Mouse (Mus musculus): ENCODE measurements around the gene Irf2. TPM values are rescaled to one million over a fixed set of nuclear protein-coding genes. Genes with fewer than 3 reads are reported as not detected.

The Irf2 gene
- total RNA-seq, 2 experiments from 2014 or later = 52.1 to 89.5 TPM

- ATAC-seq (replicated peaks; ENCODE audit: low FRiP score, poor library complexity, severe bottlenecking) = no peak
Observed at GRCm38 (mm10) chr8:46750566-46750965, 11.0 kb downstream of the Irf2 start.

DNA sequence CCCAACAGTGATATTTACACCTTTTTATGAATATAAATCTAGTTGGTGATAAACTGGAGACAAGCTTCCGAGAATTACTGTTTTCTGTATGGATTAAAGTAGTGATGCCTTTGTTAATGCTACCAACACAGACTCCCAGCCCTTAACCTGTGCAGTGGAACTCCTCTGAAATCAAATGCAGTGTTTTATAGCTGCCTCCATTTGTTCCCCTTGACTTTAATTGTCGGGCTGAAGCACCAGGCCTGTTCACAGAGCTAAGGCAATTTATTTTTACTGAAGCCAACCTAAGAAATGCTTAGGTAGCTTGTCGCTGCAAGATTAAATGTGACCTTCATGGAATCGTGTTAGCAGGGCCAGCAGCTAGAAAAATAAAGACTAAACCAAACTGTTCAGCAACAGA is 11.6 kb downstream of the Irf2 start:
- ATAC-seq (replicated peaks; ENCODE audit: low FRiP score, poor library complexity, severe bottlenecking) = no peak

- ATAC-seq (replicated peaks; ENCODE audit: low FRiP score, poor library complexity, severe bottlenecking) = no peak
Observed at GRCm38 (mm10) chr8:46752986-46753385, 13.5 kb downstream of the Irf2 start.

- ATAC-seq (replicated peaks; ENCODE audit: low FRiP score, poor library complexity, severe bottlenecking) = no peak
Observed at GRCm38 (mm10) chr8:46754355-46754754, 14.8 kb downstream of the Irf2 start.

DNA sequence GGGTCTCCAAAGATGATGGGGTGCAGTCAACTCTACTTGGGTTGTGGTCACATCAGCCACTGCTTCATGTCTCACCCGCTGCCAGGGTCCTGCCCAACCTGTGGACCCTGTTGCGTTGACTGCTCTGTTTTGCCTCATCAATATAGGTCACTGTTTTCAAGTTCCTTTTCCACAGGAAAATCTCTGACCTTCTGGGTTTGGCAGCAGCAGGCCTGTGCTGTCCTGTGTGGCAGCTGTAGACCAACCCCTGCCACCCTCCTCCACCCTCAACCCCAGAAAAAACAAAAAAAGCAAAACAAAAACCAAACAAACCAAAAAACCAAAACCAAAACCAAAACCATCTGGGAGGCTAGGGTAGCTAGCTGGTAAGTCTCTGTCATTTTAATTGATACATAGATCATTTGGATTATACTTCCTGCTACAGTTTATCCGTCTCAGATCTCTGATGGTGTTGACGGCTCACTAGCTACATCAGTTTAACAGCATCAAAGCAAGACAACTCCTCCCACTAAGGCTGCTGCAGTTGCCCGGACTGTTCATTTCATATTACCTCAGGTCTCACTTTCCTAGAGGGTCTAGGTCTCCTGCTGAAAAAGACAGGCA is 16.3 kb downstream of the Irf2 start:
- ATAC-seq (replicated peaks; ENCODE audit: low FRiP score, poor library complexity, severe bottlenecking) = no peak

GRCm38 (mm10) chr8:46757613-46758012 is 18.1 kb downstream of the Irf2 start:
- ATAC-seq (replicated peaks; ENCODE audit: low FRiP score, poor library complexity, severe bottlenecking) = no peak

DNA sequence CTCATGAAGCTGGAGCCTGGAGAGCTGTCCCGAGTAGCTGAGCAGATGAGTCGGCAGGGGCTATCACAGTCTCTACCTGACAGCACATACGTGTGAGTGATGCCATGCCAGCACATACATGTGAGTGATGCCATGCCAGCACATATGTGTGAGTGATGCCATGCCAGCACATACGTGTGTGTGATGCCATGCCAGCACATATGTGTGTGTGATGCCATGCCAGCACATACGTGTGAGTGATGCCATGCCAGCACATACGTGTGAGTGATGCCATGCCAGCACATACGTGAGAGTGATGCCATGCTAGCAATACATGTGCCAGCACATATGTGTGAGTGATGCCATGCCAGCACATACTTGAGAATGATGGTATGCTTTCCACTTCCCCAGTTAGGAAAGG is 18.6 kb downstream of the Irf2 start:
- ATAC-seq (replicated peaks; ENCODE audit: low FRiP score, poor library complexity, severe bottlenecking) = no peak

- ATAC-seq (replicated peaks; ENCODE audit: low FRiP score, poor library complexity, severe bottlenecking) = peak; percentile 64; the same call in 1 of the 2 replicates
Observed at GRCm38 (mm10) chr8:46758676-46759075, 19.1 kb downstream of the Irf2 start.

DNA sequence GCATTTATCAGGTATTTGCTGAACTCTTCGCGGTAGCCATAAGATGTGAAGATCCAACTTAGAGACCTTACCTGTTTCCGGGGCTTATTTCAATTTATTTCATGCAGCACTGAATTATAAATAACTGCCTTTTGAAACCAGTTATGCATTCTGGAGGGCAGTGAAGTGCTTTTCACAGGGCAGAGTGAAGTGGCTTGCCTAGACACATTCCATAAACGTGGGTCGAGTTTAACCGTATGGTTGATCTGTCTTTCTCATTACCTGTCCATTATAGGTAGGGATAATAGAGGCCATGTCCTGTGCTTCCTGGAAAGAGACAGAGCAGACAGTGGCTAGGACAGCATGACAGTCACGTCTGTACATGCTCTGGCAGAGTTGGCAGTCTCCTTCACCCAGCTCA is 20.0 kb downstream of the Irf2 start:
- no peak for ATAC-seq (replicated peaks; ENCODE audit: low FRiP score, poor library complexity, severe bottlenecking)

- no peak for ATAC-seq (replicated peaks; ENCODE audit: low FRiP score, poor library complexity, severe bottlenecking)
Observed at GRCm38 (mm10) chr8:46760701-46761100, 21.2 kb downstream of the Irf2 start.

- no peak for ATAC-seq (replicated peaks; ENCODE audit: low FRiP score, poor library complexity, severe bottlenecking)
Observed at GRCm38 (mm10) chr8:46761454-46761853, 21.9 kb downstream of the Irf2 start.

- ATAC-seq (replicated peaks; ENCODE audit: low FRiP score, poor library complexity, severe bottlenecking) = peak; percentile 40; the same call in 1 of the 2 replicates
Observed at GRCm38 (mm10) chr8:46769408-46770180, 30.1 kb downstream of the Irf2 start.

- no peak for ATAC-seq (replicated peaks; ENCODE audit: low FRiP score, poor library complexity, severe bottlenecking)
Observed at GRCm38 (mm10) chr8:46770905-46771516, 31.5 kb downstream of the Irf2 start.

- ATAC-seq (replicated peaks; ENCODE audit: low FRiP score, poor library complexity, severe bottlenecking) = no peak
Observed at GRCm38 (mm10) chr8:46772801-46773200, 33.3 kb downstream of the Irf2 start.

DNA sequence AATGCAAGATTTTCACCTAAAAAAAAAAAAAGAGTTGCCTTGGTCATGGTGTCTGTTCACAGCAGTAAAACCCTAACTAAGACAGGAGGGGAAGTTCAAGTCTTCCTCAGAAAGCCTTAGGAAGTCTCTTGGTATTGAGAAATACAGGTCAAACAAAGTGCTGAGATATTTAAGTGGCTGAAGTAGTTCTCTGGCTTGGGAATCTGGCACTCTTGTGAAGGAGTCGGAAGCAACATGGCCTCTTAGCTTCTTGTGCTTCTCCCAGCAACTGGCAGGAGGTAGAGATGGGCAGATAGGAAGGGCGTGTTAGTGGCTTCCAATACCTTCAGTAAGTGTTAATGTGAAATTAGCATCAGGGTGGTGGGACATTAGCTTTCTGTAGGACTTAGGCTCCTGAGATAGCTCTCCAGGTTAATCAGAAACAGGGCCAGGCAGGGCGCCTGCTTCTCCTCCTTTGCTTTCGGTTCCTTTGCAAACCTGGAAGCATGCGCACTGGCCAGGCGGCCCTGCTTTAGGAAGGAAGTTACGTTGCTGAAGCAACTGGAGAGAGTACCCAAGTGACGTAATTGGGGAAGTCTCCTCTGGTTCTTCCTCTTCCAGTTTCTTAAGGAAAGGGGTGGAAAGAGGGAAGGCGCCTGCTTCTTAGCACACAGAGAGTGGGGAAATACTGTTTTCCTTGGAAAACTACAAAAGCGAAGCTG is 38.4 kb downstream of the Irf2 start:
- ATAC-seq (replicated peaks; ENCODE audit: low FRiP score, poor library complexity, severe bottlenecking) = no peak

DNA sequence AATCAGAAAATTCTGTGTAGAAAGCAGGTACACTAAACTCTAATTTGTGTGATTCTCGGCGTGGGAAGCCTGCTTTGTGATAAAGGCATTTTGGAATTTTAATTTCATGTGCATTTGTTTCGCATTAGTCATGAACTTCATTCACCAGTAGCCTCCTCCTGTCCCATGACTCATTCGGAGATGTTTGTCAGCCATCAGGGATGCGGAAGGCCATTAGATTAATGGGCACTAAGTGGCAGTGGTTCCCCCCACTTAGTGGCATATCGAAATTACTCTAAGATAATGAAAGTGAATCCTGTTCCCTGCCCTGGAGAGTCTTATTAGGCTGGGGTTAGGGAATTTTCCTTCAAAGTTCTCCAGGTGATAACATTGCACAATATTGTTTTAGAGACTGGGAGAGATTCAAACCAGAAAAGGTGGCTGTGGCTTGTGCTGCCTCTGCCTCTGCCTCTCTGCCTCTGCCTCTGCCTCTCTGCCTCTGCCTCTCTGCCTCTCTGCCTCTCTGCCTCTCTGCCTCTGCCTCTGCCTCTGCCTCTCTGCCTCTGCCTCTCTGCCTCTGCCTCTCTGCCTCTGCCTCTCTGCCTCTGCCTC is 41.6 kb downstream of the Irf2 start:
- no peak for ATAC-seq (replicated peaks; ENCODE audit: low FRiP score, poor library complexity, severe bottlenecking)

DNA sequence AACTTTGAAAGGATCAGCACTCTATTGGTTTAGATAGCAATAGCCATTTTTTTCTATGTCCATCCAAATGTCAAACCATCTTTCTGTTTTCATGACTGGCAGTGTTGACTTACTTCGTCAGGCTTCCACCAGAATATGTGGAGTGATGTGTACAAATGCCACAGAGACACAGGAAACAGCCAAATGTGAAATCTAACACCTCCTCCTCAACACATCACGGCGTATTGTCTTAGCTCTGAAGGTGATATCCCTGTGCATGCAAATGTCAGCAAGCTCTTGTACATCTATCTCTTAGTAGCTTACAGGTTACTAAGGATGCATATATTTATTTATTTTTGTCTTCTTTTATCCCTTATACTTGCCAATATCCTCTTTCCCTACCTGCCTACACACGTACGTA is 42.7 kb downstream of the Irf2 start:
- ATAC-seq (replicated peaks; ENCODE audit: low FRiP score, poor library complexity, severe bottlenecking) = no peak

GRCm38 (mm10) chr8:46785070-46785469 is 45.5 kb downstream of the Irf2 start:
- ATAC-seq (replicated peaks; ENCODE audit: low FRiP score, poor library complexity, severe bottlenecking) = no peak

- ATAC-seq (replicated peaks; ENCODE audit: low FRiP score, poor library complexity, severe bottlenecking) = no peak
Observed at GRCm38 (mm10) chr8:46785926-46786325, 46.4 kb downstream of the Irf2 start.
